Mouse (Mus musculus) activated CD4-positive, CD25-positive, alpha-beta regulatory T cell, adult 9 weeks (primary cell): ENCODE results near the gene Myo3b. TPM values are rescaled to one million over a fixed set of nuclear protein-coding genes. Genes with fewer than 3 reads are reported as not detected.

Source experiments
- polyA plus RNA-seq: library from polyadenylated mRNA; unstranded; fragments of 100-300 nt; shearing (Covaris generic); gene quantifications from one replicate; pipeline ENCODE4 v1.2.1, GENCODE M21; 2017

The Myo3b gene
- polyA plus RNA-seq, result 20.3 TPM

GRCm38 (mm10) chr2:70038752-70039151 is at the start of gene Myo3b:
TSS of gene Myo3b (plus strand) at chr2:70039126.

Other genes starting within 250 kb of the Myo3b start
- 3.5 TPM for gene Ccdc173, start 249.6 kb upstream of the Myo3b start, polyA plus RNA-seq
- gene Phospho2, start 249.5 kb upstream of the Myo3b start, polyA plus RNA-seq, result 43.5 TPM
- 0.32 TPM for gene Klhl23, start 217.2 kb upstream of the Myo3b start, polyA plus RNA-seq
- gene Ssb, start 177.6 kb upstream of the Myo3b start, polyA plus RNA-seq, result 334 TPM
- 35.0 TPM for gene Mettl5, start 153.5 kb upstream of the Myo3b start, polyA plus RNA-seq
- 8.9 TPM for gene Ubr3, start 141.9 kb upstream of the Myo3b start, polyA plus RNA-seq